Mouse (Mus musculus): Measurements from ENCODE around the gene Fat4.

DNA sequence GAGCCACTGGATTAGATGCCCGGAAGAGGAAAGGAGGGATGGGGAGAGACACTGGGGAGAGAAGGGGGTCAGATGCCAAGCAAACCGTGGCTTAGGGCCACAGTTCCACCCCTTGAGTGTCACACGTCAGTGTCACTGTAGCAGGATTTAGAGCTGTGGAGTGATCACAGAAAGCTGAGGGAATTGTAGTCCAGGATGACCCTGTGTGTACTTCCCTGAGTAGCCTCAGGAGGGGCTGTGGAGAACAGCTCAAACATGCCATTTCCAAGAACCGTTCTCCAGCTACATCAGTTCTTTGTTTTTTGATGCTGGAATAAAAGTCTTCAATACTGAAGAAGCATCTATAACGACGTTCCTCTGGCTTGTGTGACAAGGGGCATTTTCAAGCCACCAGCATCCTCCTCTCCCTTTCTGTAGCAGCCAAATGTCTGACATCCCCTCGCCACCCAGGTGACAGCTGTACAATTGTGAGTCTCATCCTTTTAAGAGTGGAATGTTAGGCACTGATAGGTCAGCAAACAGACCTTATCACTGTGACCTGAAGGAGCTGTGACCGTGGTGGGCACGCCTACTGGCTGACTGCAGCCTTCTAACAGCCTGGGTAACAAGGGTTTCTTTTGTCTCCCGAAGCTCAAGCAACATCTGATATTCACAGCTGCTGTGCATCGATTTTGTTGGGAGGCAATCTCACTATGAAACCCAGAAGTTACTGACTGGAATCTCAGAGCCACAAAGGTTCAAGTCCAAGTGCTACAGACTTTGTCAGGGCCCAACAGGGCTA lies 39.9 kb upstream of the Fat4 start:
- TF ChIP-seq CTCF (IDR thresholded peaks at IDR 0.05; ENCODE audit: low read depth) (no peak), EP300 (IDR thresholded peaks at IDR 0.05; ENCODE audit: low read depth) (no peak)
